Mouse (Mus musculus): ENCODE measurements around the gene Nmnat1.
"Not testable (repeated sequence)": the region's sequence is repeated elsewhere in the genome, so short reads cannot be mapped to it uniquely, and the experiment has no call there.

Gene Nmnat1

GRCm38 (mm10) chr4:149489415-149490240 is 4.6 kb upstream of the Nmnat1 start:
- no peak for DNase-seq (ENCODE audit: low spot score in 2 of 2)

GRCm38 (mm10) chr4:149487729-149488128 is 2.7 kb upstream of the Nmnat1 start:
- no peak for DNase-seq (ENCODE audit: low spot score in 2 of 2)

- DNase-seq (ENCODE audit: low spot score in 2 of 2), result peak in 1 of 2 experiments; percentile 19
Measured at GRCm38 (mm10) chr4:149485825-149486206, 814 bp upstream of the Nmnat1 start.

DNA sequence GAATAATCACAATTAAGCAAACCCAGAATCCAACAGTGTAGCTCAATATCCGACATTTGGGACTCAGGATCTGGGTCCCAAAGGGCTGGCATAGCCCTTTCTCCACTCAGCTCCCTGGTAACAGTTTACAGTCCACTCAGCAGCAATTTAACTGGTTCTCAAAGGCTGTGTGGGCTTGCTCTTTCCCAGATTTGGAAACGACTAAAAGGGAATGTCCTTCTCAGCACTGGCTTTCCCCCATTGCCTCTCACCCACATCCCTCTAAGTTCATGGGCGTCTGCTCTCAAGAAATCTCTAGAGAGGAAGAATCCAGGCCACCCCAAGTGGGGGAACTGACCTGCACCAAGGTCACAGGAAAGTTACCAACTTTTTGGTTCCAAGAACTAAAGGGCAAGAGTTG is 436 bp downstream of the Nmnat1 start:
- no peak for DNase-seq (ENCODE audit: low spot score in 2 of 2)

GRCm38 (mm10) chr4:149477078-149477477 is 7.9 kb downstream of the Nmnat1 start, which contains the start of gene Tmem274:
Gene Tmem274 (plus strand): TSS chr4:149477378.
- no peak for DNase-seq (ENCODE audit: low spot score in 2 of 2)

DNA sequence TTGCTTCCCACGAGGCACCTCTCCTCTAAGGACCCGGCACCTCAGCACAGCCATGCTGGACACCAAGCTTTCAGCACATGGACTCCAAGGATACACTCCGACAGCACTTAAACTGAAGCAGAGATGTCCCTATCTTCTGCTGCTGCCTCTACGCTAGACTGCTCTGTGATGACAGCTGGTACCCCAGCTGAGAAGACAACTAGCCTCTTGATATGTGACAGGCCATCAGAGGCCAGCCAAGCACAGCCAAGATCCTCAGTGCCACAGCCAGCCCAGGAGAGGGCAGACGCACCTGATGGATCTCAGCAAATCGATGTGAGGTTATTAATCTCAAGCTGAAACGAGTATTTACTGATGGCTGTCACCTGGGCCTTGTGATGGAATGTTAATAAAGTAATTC is 9.9 kb downstream of the Nmnat1 start:
- no peak for DNase-seq (ENCODE audit: low spot score in 2 of 2)

DNA sequence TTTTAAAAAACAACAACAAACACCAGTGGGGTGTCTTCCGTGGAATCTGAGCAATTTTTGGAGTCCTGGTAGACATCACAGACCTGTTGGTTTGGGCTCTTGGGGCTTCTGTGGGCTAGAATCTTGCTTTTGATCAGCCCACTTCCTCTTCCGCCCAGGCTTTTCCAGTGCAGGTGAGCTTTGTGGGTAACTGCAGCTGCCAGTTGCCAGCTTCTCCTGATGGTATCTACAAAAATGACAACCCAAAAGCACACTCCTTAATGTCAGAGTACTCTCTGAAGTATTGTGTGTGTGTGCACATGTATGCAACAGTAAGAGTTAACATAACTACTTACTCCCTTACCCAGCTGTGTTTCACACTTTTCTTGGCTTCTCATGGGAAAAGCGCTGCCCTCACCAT is 15.4 kb downstream of the Nmnat1 start:
- DNase-seq (ENCODE audit: low spot score in 2 of 2), result peak; percentile 44 to 54

GRCm38 (mm10) chr4:149463435-149463950 is 21.5 kb downstream of the Nmnat1 start:
- DNase-seq (ENCODE audit: low spot score in 2 of 2), result no peak

DNA sequence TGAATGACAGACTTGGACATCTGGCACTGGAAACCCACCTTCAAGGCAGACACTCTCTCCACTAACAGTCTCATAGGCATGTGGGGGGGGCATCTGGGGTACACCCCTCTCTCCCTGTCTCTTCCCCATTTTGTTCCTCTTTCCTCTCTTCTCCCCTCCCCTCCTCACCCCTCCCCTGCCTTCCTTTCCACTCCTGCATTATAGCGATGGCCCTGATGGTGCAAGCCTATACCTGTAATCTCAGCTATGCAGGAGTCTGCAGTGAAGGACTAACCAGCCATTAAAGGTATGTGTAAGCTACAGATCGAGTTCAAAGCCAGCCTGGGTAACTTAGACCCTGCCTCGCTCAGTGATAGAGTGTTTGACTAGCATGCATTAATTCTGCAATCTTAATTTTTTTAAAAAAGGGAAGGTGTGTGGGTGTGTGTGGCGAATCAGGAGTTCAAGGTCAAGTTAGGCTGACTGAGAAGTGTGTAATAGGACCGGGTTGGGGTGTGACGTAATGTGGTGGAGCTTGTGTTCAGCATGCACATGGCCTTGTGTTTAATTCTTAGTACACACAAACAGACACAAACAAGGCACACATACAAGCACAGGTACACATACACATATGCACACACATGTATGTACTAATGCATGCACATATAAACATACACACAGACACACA is 22.6 kb downstream of the Nmnat1 start:
- DNase-seq (ENCODE audit: low spot score in 2 of 2), result no peak

DNA sequence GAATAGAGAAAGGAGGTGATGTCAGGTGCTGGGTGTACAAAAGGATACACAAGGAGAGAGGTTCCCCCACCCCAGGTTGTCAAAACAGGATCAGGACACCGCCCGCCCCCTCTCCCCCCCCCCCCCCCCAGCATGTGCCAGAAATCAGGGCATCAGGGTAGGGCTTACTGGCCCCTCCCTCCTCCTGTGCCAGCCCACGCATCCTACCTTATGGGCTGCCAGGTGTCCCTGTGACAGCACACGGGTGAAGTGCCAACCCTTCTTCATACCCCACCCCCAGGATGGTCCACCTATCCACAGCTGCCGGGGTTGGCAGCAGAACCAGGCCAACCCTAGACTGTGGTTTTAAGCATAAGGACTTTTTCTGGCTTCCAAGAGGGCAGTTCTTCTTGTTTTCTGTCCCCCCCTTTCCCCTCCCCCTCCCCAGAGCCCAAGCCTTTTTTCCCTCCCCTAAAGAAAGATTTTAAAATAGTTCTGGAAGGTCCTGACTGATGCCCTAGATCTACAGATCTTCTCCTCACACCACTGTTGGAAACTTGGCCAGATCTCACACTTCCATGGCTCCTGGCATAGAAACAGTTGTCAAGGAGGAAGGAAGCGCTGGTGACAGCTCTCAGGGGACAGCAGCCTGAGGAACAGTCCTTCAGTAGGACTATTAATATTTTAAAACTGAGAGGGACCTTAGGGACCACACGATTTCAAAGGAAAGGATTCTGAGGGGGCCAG is 23.3 kb downstream of the Nmnat1 start:
- no peak for DNase-seq (ENCODE audit: low spot score in 2 of 2)

DNA sequence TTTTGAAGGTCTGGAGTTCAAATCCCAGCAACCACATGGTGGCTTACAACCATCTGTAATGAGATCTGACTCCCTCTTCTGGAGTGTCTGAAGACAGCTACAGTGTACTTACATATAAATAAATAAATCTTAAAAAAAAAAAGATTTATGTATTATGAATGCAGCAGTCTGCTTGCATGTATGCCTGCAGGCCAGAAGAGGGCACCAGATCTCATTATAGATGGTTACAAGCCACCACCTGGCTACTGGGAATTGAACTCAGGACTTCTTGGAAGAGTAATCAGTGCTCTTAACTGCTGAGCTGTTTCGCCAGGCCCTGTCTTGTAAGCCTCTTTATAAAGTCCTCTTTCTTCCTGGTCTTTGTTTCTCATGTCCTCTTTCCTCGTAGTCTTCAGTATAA is 24.5 kb downstream of the Nmnat1 start:
- not testable (repeated sequence) for DNase-seq (ENCODE audit: low spot score in 2 of 2)

GRCm38 (mm10) chr4:149459425-149459824 is 25.6 kb downstream of the Nmnat1 start:
- no peak for DNase-seq (ENCODE audit: low spot score in 2 of 2)

- no peak for DNase-seq (ENCODE audit: low spot score in 2 of 2)
Measured at GRCm38 (mm10) chr4:149458526-149458925, 26.5 kb downstream of the Nmnat1 start.

DNA sequence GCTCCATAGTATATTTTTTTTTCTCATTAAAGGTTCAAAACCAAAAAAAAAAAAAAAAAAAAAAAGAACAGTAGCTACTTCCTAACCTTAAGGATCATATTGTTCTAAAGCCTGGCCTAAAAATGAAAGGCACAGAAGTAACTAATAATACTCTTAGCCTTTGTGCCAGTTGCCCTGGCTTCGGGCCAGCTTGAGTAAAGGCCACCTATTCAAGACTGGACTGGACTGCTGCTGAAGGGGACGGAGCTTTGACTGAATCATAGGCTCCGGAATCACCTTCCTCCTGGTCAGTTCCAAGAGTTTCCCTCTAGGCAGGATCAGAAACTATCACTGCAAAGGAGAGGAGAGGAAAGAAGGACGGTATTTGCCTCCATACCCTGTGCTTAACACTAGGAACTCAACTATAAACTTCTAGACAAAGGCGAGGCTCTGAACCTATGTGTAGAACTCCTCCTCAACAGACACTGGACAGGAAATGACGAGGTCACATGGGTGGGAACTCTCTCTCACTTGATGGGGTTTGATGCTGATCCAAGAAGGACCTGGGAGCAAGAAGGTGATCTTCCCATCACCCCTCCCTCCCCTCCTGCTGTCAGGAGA is 27.1 kb downstream of the Nmnat1 start:
- no peak for DNase-seq (ENCODE audit: low spot score in 2 of 2)

GRCm38 (mm10) chr4:149457163-149457562 is 27.8 kb downstream of the Nmnat1 start:
- not testable (repeated sequence) for DNase-seq (ENCODE audit: low spot score in 2 of 2)

GRCm38 (mm10) chr4:149454879-149455278 is 30.1 kb downstream of the Nmnat1 start, which contains the start of gene Rbp7:
Gene Rbp7 (minus strand): TSS chr4:149454978.
- DNase-seq (ENCODE audit: low spot score in 2 of 2), result no peak

DNA sequence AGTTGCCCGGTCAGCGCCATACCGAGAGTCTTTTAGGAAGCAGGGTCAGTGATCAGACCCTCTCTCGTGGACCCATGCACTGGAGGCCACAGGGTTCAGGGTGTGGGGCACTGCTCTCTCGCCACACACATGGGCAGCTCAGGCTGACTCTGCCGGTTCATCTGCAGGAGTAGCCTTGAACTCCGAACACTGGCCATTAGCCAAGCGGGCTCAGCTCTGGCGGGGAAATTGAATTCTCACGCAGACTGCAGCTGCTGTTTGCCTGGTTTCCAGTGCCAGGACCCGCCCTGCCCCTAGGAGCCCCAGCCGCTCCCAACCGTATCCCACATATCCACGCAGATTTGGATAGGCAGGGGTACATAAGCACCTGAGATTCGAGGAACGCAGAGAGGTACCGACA is 30.7 kb downstream of the Nmnat1 start:
- DNase-seq (ENCODE audit: low spot score in 2 of 2), result no peak

DNA sequence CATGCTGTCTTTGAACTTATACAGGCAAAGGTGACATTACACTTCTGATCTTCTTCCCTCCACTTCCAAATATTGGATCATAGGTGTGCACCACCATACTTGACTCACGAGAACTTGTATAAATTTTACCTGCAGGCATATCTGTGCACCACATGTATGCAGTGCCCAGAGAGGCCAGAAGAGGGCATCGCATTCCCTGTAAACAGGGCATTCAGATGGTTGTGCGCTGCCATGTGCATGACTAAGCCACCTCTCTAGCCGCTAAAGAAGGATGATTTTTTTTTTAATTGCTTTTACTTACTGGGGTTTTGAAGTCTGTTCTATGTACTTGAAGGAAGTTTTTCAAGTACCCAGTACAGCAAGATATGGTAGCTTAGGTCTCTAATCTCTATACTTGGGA is 31.3 kb downstream of the Nmnat1 start:
- DNase-seq (ENCODE audit: low spot score in 2 of 2), result no peak

DNA sequence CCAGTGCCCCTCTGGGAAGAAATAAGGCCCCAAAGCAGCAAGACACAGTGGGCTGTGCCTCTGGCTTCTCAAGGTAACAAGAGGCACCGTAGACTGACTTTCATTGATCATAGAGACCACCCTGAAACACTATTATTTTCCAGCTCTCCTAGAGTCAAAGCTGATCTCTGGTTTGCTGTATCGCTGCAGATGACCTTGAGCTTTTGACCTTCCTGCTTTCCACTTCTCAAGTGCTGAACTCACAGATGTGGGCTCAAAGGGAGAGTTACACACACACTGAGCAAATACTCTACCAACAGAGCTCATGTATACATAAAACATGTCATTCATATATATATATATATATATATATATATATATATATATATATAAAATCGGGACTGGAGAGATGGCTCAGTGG is 34.4 kb downstream of the Nmnat1 start:
- DNase-seq (ENCODE audit: low spot score in 2 of 2), result no peak

DNA sequence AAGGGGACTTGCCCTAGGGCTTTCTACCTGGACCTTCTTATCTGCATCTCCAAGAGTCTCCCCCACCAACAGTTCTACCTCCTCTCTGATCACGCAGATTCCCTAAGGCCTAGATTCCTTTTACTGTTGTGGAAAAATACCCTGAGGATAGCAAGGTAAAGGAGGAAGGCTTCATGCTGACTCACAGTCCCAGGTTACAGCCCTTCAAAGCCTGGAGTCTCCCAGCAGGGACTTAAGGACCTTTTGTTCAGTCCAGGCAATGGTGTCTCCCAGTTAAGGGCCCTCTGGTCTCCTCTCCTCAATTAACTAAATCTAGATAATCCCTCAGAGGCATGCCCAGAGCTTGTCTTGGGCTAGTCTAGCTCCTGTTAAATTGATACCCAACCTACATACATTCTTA is 38.7 kb downstream of the Nmnat1 start:
- no peak for DNase-seq (ENCODE audit: low spot score in 2 of 2)

DNA sequence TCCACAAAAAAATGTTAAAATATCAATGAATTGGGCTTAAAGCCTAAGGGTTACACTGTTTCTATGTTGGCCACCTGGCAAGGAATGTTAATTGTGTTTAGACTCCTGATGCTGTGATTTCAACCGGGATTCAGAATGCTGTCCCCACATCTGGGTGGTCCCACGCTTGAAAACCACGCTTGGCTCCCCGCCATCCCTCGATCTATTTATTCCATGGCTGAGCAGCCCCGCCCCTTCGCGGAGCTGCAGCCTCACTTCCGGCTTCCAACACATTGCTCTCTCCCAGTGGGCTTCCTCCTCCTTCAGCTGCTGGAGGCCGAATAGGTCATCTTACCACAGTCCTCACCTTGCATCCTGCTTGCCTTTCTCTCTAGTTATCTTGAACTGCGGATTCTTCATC is 39.1 kb downstream of the Nmnat1 start:
- peak in 1 of 2 experiments; percentile 15 for DNase-seq (ENCODE audit: low spot score in 2 of 2)
